Mouse (Mus musculus) midbrain, embryonic 16.5 days (tissue): ENCODE results near the gene Elovl7. TPM values are rescaled to one million over a fixed set of nuclear protein-coding genes. Genes with fewer than 3 reads are reported as not detected.

Experiments used
- ATAC-seq: fragments of 200-750 bp; cut with Nextera tagmentation; 2 replicates; pipeline ENCODE4 v1.8.0; 2017; ENCODE audit warnings: moderate TSS enrichment
- H3K27ac ChIP-seq: fragments of 300-500 bp; sonication (generic); 2 replicates; pipeline ENCODE4 v1.5.1; 2014; ENCODE audit warnings: mild to moderate bottlenecking, low read length, mixed read lengths
- H3K27me3 ChIP-seq: fragments of 300-500 bp; sonication (generic); 2 replicates; pipeline ENCODE4 v1.6.1; 2014; ENCODE audit warnings: low read depth, low read length, mixed read lengths; ENCODE audit not compliant: control insufficient read depth, insufficient read depth
- H3K36me3 ChIP-seq: fragments of 300-500 bp; sonication (generic); 2 replicates; pipeline ENCODE4 v1.6.1; 2014; ENCODE audit warnings: mild to moderate bottlenecking, low read length, moderate library complexity, mixed read lengths; ENCODE audit not compliant: control insufficient read depth, insufficient read depth
- H3K4me1 ChIP-seq: fragments of 300-500 bp; sonication (generic); 2 replicates; pipeline ENCODE4 v1.6.1; 2014; ENCODE audit warnings: mild to moderate bottlenecking, low read length, mixed read lengths; ENCODE audit not compliant: control insufficient read depth, insufficient read depth
- H3K4me2 ChIP-seq: fragments of 300-500 bp; sonication (generic); 2 replicates; pipeline ENCODE4 v1.6.1; 2014; ENCODE audit warnings: mild to moderate bottlenecking, low read length, mixed read lengths
- H3K4me3 ChIP-seq: fragments of 300-500 bp; sonication (generic); 2 replicates; pipeline ENCODE4 v1.5.1; 2014; ENCODE audit warnings: low read depth, mild to moderate bottlenecking, low read length, moderate library complexity, mixed read lengths
- H3K9ac ChIP-seq: fragments of 300-500 bp; sonication (generic); 2 replicates; pipeline ENCODE4 v1.6.1; 2014; ENCODE audit warnings: low read depth, low read length, mixed read lengths
- H3K9me3 ChIP-seq: fragments of 300-500 bp; sonication (generic); replicated peaks from 2 replicates; pipeline ENCODE4 v1.6.1; 2014; ENCODE audit warnings: mild to moderate bottlenecking, low read length, mixed read lengths; ENCODE audit not compliant: control insufficient read depth, poor library complexity, severe bottlenecking
- WGBS: fragments of 180-500 bp; shearing (Covaris S2); extraction: QIAGEN DNeasy Blood & Tissue Kit; methylation state at CpG from one replicate; pipeline ENCODE4 v1.1.7; 2014; 5-methylcytosine and 5-hydroxymethylcytosine counted together
- polyA plus RNA-seq: library from polyadenylated mRNA; unstranded; fragments of >200 nt; fragmentation: Nextera tagmentation; extraction: Ambion mirVana; gene quantifications from 2 replicates; pipeline ENCODE4 v1.2.1, GENCODE M21; 2015

Gene Elovl7
- polyA plus RNA-seq, 1 experiment from 2014 or later, result 2.3 TPM

DNA sequence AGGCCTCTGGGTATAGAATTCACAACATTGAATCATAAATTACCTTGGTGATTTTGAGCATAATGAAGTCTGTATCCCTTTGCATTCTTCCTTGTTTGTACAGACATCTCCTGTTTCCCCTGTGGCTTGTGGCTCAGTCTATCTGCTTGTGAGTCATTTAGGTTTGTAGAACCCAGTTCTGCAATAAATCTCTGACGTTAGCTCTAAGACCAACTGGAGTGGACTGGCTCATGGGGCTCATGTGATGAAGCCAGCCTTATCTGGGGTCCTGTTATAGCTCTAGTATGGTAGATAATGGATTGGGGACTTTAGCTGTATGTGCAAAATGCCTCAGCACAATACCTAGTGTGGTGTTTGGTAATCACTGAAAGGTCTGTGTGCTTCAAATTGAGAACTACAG is 89.6 kb downstream of the Elovl7 start:
- 88% methylated on average over 1 of the region's 1 CpGs for WGBS
- H3K9me3 ChIP-seq, result no peaks in the 10 kb centered on the region
- ATAC-seq, result no peak

DNA sequence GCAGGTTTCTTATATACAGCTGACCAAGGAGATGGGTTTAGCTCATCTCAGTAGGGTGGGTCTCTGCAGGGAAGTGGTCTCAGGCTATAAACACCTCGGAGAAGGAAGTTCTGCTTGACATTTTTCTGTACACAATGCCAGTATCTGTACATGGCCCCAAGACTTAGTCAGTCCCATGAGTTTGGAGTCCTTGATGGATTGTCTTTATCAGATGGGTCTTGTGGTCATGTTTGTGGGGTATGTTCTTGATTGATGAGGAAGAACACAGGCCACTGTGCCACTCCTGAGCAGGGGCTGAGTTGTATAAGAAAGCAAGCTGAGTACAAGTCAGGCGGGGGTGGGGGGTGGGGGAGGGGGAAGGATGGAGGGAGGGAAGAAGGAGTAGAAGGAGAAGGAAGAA is 90.5 kb downstream of the Elovl7 start:
- 44% methylated on average over 2 of the region's 2 CpGs for WGBS
- H3K9me3 ChIP-seq, result no peaks in the 10 kb centered on the region

More for the DNA sequence above, 89.6 kb downstream of the Elovl7 start:
- H3K9ac ChIP-seq, result no peak overlapping the region
- H3K4me1 ChIP-seq, result no peaks in the 10 kb centered on the region
- no peaks in the 10 kb centered on the region for H3K36me3 ChIP-seq
- H3K27me3 ChIP-seq, result no peaks in the 10 kb centered on the region
- H3K4me3 ChIP-seq, result no peak overlapping the region
- no peak overlapping the region for H3K4me2 ChIP-seq
- H3K27ac ChIP-seq, result no peak overlapping the region

DNA sequence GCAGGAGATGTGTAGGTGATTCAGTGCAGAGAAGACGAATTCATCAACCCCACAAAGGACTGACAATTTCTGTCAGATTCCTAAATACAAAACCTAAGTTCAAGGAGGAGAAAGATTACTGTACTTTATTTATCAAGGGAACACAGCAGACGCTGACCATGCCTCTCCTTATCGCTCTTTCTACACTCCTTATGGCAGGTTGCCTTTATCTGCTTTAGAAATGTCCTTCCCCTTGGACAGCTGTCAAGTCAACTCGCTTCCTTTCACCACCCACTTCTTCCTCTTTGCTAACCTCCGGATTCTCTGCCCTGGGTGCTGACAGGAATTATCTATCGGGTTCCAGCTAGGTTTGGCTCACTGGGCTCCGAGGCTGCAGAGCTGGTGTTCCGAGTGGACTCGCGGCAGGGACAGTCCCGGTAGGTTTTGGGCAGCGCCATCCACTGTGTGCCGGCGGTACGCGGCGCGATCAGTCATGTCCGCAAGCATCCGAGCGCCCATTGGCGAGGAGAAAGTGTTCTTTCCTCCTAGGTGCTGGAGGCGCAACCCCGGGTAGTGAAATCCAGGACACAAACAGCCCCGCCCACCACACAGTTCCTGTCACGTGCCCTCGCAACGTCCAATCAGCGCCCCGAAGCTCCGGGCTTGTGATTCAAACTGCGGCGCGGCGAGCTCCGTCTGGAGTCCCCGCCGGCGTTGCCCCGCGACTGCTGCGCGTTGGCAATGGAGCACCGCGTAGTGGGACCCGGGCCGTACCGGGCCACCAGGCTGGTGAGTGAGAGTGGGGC is 101.7 kb downstream of the Elovl7 start, which contains the start of gene Depdc1b:
TSS of gene Depdc1b (plus strand) at position 631 of the 785 bp plus-strand sequence.
- under 1% methylated on average over 48 of the region's 48 CpGs for WGBS
- Histone ChIP-seq H3K9me3 (no peaks in the 10 kb centered on the region), H3K4me1 (peaks cover 10% of the 10 kb centered on the region), H3K4me2 (peak within 1 kb of the TSS; percentile 82), H3K9ac (peak within 1 kb of the TSS; percentile 81), H3K4me3 (peak within 1 kb of the TSS; percentile 69), H3K27me3 (no peaks in the 10 kb centered on the region), H3K36me3 (no peaks in the 10 kb centered on the region), H3K27ac (peak within 1 kb of the TSS; percentile 51; the same call in 1 of the 2 replicates)
- peak; percentile 98 for ATAC-seq

More for the DNA sequence above, 90.5 kb downstream of the Elovl7 start:
- no peak overlapping the region for H3K27ac ChIP-seq
- no peaks in the 10 kb centered on the region for H3K4me1 ChIP-seq
- no peaks in the 10 kb centered on the region for H3K27me3 ChIP-seq
- H3K4me3 ChIP-seq, result no peak overlapping the region
- H3K4me2 ChIP-seq, result no peak overlapping the region
- no peaks in the 10 kb centered on the region for H3K36me3 ChIP-seq
- no peak for ATAC-seq
- H3K9ac ChIP-seq, result no peak overlapping the region

DNA sequence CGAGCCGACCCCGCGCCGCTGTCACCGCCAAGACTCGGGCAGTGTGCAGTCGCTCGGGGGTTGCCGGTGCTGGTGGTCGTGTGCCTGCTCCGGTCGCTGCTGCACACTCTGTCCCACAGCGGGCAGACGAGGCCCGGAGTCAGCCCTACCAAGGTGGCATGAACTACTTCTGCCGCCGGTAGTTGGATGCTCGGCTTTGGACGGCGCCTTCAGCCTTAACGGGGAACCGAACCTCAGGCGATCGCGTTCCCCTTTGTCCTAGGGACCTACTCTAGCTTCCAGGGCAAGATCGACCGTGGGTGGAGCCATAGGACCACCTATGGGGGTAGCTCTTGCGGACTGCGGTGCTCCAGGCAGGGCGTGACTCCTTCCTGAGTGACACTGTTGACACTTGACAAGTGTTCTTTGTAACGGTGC is 102.3 kb downstream of the Elovl7 start:
- peak overlapping the region; percentile 82 for H3K4me2 ChIP-seq
- peak; percentile 46 for ATAC-seq
- H3K27me3 ChIP-seq, result no peaks in the 10 kb centered on the region
- peak overlapping the region; percentile 81 for H3K9ac ChIP-seq
- no peaks in the 10 kb centered on the region for H3K9me3 ChIP-seq
- no peaks in the 10 kb centered on the region for H3K36me3 ChIP-seq
- H3K4me3 ChIP-seq, result peak overlapping the region; percentile 69
- H3K4me1 ChIP-seq, result peaks cover 10% of the 10 kb centered on the region
- no peak overlapping the region for H3K27ac ChIP-seq
- WGBS, result under 1% methylated on average over 32 of the region's 32 CpGs

DNA sequence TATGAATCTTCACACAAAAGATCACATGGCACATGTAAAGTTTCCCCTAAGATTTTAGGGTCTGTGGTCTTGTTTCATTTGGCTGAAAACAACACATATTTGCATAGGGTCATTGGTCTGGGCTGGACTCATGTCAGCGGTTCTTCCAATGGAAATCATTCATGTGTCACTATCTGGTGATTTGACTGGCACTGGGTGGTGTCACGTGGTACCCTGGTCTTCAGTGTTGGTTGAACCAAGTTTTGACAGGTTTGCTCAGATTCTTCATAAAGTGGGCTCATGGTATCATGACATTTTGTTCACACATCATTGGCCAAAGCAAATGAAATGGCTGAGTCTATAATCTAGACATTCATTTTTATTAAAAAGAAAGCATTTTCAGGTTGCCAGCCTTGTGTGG is 103.2 kb downstream of the Elovl7 start:
- 88% methylated on average over 2 of the region's 2 CpGs for WGBS
- Histone ChIP-seq H3K27ac (no peak overlapping the region), H3K36me3 (no peaks in the 10 kb centered on the region), H3K27me3 (no peaks in the 10 kb centered on the region), H3K9ac (no peak overlapping the region), H3K4me3 (no peak overlapping the region), H3K4me1 (peaks cover 10% of the 10 kb centered on the region), H3K4me2 (no peak overlapping the region), H3K9me3 (no peaks in the 10 kb centered on the region)
- ATAC-seq, result no peak

DNA sequence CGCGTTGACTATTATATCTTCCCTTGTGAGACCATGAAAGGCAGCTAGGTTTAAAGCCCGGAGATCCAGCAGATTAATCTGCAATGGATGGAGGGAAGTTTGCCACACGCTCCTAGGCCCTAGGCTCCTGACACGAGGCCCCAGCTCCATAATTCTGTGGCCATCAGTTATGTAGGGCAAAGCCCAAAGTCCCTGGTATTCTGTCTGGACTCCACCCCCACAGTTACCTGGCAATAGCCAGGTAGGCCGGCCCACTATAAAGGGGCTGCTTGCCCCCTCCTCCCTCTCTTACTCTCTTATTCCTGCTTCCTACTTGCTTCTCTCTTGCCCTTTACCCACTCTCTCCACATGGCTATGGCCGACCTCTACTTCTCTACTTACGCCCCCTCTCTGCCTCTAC is 104.8 kb downstream of the Elovl7 start:
- no peak for ATAC-seq
- Histone ChIP-seq H3K4me3 (no peak overlapping the region), H3K4me1 (peaks cover 10% of the 10 kb centered on the region), H3K9ac (no peak overlapping the region), H3K27me3 (no peaks in the 10 kb centered on the region), H3K9me3 (no peaks in the 10 kb centered on the region), H3K36me3 (no peaks in the 10 kb centered on the region), H3K4me2 (no peak overlapping the region), H3K27ac (no peak overlapping the region)
- WGBS, result 92% methylated on average over 8 of the region's 8 CpGs

DNA sequence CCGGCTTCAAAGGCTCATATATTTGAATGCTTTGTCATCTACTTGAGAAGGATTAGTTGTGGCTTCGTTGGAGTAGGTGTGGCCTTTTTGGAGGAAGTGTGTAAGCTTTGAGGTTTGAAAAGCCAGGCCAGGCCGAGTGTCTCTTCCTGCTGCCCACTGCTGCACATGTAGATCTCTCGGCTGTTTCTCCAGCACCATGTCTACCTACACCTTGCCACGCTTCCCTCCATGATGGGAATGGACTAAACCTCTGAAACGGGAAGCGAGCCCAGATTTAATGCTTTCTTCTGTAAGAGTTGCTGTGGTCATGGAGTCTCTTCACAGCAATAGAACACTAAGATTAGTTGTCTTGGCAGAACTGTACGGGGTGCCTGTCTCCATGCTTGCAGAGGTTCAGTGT is 106.0 kb downstream of the Elovl7 start:
- no peak overlapping the region for H3K4me3 ChIP-seq
- ATAC-seq, result no peak
- H3K9me3 ChIP-seq, result no peaks in the 10 kb centered on the region
- H3K4me1 ChIP-seq, result peaks cover 8% of the 10 kb centered on the region
- H3K36me3 ChIP-seq, result no peaks in the 10 kb centered on the region
- no peak overlapping the region for H3K9ac ChIP-seq
- H3K27me3 ChIP-seq, result no peaks in the 10 kb centered on the region
- H3K27ac ChIP-seq, result no peak overlapping the region
- 91% methylated on average over 8 of the region's 8 CpGs for WGBS
- no peak overlapping the region for H3K4me2 ChIP-seq

DNA sequence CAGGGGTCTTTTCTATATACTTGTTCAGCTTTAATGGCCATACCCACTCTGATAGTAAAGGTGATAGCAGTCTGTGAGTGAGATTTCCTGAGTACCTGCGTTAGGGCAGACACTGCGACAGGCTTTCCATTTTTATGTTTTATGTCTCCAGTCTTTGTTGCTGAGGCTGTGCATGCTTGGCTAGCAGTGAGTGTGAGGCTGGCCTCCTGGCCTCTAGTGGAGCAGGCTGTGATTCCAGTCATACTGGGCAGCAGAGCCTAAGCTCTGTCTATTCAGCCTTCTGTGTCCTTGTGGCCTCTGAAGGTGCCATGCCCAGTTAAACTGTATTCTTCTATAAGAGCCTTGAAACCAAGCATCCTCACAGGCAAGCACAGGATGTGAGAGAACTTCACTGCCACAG is 108.3 kb downstream of the Elovl7 start:
- Histone ChIP-seq H3K9me3 (no peaks in the 10 kb centered on the region), H3K4me1 (no peaks in the 10 kb centered on the region), H3K27ac (no peak overlapping the region), H3K4me3 (no peak overlapping the region), H3K36me3 (no peaks in the 10 kb centered on the region), H3K27me3 (no peaks in the 10 kb centered on the region), H3K4me2 (no peak overlapping the region), H3K9ac (no peak overlapping the region)
- no peak for ATAC-seq
- 95% methylated on average over 2 of the region's 2 CpGs for whole genome bisulfite sequencing

DNA sequence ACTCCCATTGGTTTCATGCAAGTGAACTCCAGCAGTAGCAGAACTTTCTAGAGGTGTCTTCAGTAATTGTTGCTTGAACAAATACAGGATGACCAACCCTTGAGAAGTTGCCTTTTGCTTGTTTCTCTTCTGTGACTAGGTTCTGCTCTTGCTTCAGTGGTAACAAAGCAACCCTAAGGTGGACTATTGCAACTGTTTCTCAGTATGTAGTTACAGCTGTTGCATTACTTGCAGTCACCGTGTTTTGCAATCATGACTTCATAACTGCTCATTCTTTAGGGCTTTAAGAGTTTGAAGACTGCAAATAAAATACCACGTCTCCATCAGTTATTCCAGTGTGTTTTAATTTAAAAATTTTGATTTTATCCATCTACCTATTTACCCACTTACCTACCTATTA is 109.1 kb downstream of the Elovl7 start:
- Histone ChIP-seq H3K4me2 (no peak overlapping the region), H3K9ac (no peak overlapping the region), H3K27me3 (no peaks in the 10 kb centered on the region), H3K4me1 (no peaks in the 10 kb centered on the region), H3K4me3 (no peak overlapping the region), H3K9me3 (no peaks in the 10 kb centered on the region), H3K36me3 (no peaks in the 10 kb centered on the region), H3K27ac (no peak overlapping the region)
- ATAC-seq, result no peak
- WGBS, result 96% methylated on average over 2 of the region's 2 CpGs
